Mouse (Mus musculus): Measurements from ENCODE around the gene Gal3st4. TPM values are rescaled to one million over a fixed set of nuclear protein-coding genes. Genes with fewer than 3 reads are reported as not detected.

Gal3st4 gene
- polyA plus RNA-seq, 1 experiment = 1.5 TPM

DNA sequence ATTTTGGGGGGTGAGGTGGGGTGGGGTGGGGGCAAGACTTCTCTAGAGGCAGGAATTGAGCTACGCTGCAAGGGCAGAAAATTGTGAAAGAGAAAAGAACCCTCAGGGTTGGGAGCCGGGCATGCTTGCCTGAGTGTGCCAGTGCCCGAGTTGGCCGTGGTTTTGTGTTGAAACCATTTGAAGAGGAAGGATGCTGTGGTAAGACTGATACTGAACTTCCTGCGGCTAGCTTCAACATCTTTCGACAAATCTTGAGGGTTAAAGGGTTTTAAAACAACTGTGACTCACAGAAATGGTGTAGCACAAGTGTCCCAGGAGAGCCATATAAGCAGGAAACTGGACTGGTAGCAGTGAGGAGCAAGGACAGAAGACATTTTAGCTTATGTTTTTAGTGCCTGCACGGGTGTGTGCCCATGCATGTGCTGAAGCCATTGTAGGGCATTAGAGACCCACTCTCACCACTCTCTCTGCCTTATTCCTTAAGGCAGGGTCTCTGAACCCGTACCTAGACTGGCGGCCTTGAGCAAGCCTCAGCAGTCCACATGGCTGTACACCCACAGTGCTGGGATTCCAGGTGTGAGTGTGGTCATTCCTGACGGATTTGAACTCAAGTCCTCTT, 15.6 kb downstream of the Gal3st4 start:
- DNase-seq = no peak
- no peak for TF ChIP-seq CTCF (IDR thresholded peaks at IDR 0.05; ENCODE audit: insufficient read depth, low read length)
- Histone ChIP-seq H3K4me3 (replicated peaks; ENCODE audit: extremely low read depth, low read depth, low read length) (no peak overlapping the region), H3K4me1 (ENCODE audit: control insufficient read depth, insufficient read depth, low read length) (peaks cover 8% of the 10 kb centered on the region)
- WGBS = 79% methylated on average over 10 of the region's 10 CpGs

DNA sequence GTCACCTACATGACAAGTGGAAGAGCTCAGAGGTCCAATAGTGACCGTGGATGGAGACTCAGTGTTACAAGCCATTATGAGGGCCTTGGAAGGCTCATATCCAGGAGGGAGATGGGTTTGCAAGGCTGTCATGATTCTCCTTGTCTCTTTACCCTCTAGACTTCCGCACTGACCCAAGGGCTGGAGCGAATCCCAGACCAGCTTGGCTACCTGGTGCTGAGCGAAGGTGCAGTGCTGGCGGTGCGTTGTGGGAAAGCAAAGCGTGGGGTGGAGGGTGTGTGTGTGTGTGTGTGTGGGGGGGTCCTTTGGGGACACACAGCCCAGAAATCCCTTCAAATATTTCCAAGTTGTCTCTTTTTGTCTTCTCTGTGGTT, 16.6 kb downstream of the Gal3st4 start:
- TF ChIP-seq CTCF (IDR thresholded peaks at IDR 0.05; ENCODE audit: insufficient read depth, low read length) (no peak), POLR2A (IDR thresholded peaks at IDR 0.05; ENCODE audit: borderline replicate concordance, extremely low read depth, low read depth, low read length) (no peak)
- peak overlapping the region; percentile 98 for H3K4me3 ChIP-seq (replicated peaks; ENCODE audit: extremely low read depth, low read depth, low read length)
- WGBS = 14% methylated on average over 7 of the region's 7 CpGs
- H3K4me1 ChIP-seq (ENCODE audit: control insufficient read depth, insufficient read depth, low read length) = peaks cover 8% of the 10 kb centered on the region
- no peak for DNase-seq

DNA sequence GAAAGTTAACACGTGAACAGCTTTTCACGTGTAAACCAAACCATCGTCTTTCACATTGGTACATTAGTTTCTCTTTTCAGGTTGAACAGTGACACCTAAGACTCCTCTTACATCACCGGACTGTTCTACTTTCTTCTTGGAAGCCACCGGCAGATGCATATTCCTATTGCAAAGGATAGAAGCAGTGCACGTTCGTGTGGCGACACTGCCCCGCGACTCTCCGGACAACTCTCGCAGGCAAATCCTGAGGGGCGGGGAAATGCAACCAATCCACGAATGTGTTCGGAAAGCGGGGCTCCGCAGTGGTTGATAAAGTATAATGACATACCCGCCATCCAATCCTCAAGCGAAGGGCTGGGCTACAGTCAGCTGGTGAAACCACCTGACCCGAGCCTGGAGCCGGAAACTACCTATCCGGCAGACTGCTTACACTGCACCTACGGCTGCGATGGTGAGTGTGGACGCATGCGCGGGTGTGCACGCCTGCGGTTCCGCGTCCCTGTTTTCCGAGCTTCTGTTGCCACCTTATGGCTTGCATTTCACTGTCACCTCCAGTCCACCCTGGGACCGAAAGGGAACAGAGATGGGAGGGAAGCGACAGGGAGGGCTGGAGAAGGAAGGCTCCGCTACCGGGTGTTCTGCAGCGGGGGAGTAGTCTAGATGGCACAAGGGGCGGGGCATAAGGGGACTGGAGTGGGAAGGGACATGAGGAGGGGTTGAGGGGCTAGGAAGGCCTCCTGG, 17.1 kb downstream of the Gal3st4 start, which contains the start of gene Lamtor4:
Lamtor4 (plus strand) TSS at position 130 of the 741 bp plus-strand sequence.
- DNase-seq = peak; percentile 85
- WGBS = under 1% methylated on average over 38 of the region's 38 CpGs
- TF ChIP-seq CTCF (IDR thresholded peaks at IDR 0.05; ENCODE audit: insufficient read depth, low read length) (no peak), POLR2A (IDR thresholded peaks at IDR 0.05; ENCODE audit: borderline replicate concordance, extremely low read depth, low read depth, low read length) (peak; percentile 91; the same call in 1 of the 2 replicates)
- Histone ChIP-seq H3K4me1 (ENCODE audit: control insufficient read depth, insufficient read depth, low read length) (peaks cover 8% of the 10 kb centered on the region), H3K4me3 (replicated peaks; ENCODE audit: extremely low read depth, low read depth, low read length) (peak within 1 kb of the TSS; percentile 98)

DNA sequence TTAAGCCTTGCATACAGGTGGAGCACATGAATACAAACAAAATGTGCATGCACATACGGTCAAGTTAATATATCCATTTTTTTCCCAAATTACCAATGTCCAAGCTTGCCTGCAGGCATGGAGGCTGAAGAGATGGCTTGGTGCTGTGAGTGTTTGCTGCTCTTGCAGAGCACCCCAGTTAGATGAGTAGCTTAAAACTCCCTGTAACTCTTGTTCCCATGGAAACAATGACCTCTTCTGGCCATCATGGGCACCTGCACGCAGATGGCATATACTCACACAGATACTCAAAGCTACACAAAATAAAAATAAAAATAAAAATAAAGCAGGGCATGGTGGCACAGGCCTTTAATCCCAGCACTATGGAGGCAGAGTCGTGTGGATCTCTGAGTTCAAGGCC, 19.6 kb downstream of the Gal3st4 start:
- no peak for TF ChIP-seq POLR2A (IDR thresholded peaks at IDR 0.05; ENCODE audit: borderline replicate concordance, extremely low read depth, low read depth, low read length)
- TF ChIP-seq CTCF (IDR thresholded peaks at IDR 0.05; ENCODE audit: insufficient read depth, low read length) = no peak

DNA sequence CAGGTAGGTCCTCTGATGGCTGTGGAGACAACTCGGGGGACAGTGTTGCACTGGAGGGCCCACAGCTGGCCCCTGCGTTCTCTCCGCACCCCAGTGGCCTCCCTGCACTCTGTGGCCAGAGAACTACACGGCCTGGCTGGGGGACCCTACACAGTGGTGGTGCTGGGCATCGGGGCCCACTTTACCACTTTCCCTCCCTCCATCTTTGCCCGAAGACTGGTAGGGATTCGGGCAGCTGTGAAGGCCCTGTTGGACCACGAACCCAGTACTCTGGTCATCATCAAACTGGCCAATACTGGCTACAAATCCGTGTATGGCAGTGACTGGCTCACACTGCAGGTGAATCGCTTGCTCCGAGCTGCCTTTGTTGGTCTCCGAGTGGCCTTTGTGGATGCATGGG, 21.5 kb downstream of the Gal3st4 start:
- TF ChIP-seq POLR2A (IDR thresholded peaks at IDR 0.05; ENCODE audit: borderline replicate concordance, extremely low read depth, low read depth, low read length) (no peak), CTCF (IDR thresholded peaks at IDR 0.05; ENCODE audit: insufficient read depth, low read length) (no peak)
- Histone ChIP-seq H3K4me1 (ENCODE audit: control insufficient read depth, insufficient read depth, low read length) (peaks cover 5% of the 10 kb centered on the region), H3K4me3 (replicated peaks; ENCODE audit: extremely low read depth, low read depth, low read length) (no peak overlapping the region)
- WGBS = 86% methylated on average over 12 of the region's 12 CpGs
- no peak for DNase-seq

More for the DNA sequence above, 19.6 kb downstream of the Gal3st4 start:
- WGBS = 92% methylated on average over 3 of the region's 3 CpGs
- no peak for DNase-seq
- no peak overlapping the region for H3K4me3 ChIP-seq (replicated peaks; ENCODE audit: extremely low read depth, low read depth, low read length)
- peaks cover 8% of the 10 kb centered on the region for H3K4me1 ChIP-seq (ENCODE audit: control insufficient read depth, insufficient read depth, low read length)

DNA sequence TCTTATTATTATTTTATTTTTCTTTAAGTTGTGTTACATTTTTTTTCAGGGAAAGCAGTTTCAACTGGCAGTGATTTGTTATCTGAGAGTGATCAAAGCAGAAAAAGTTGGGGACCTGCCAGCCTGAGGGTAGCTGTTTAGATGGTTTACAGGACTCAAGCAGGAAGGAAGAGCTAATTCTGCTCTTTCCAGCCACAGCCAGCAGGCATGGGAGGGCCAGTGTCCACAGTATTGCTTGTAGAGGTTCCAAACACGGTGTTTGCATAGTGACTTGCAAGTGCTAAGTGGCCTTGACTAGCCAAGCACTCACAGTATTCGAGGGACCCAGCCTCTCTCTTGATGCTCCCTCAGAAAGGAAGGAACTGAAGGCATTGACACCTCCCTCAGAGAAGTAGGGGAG, 31.1 kb downstream of the Gal3st4 start:
- WGBS = 8% methylated on average over 2 of the region's 2 CpGs
- no peak overlapping the region for H3K4me3 ChIP-seq (replicated peaks; ENCODE audit: extremely low read depth, low read depth, low read length)
- H3K4me1 ChIP-seq (ENCODE audit: control insufficient read depth, insufficient read depth, low read length) = no peaks in the 10 kb centered on the region
- DNase-seq = no peak
- TF ChIP-seq CTCF (IDR thresholded peaks at IDR 0.05; ENCODE audit: insufficient read depth, low read length) (no peak), POLR2A (IDR thresholded peaks at IDR 0.05; ENCODE audit: borderline replicate concordance, extremely low read depth, low read depth, low read length) (no peak)

DNA sequence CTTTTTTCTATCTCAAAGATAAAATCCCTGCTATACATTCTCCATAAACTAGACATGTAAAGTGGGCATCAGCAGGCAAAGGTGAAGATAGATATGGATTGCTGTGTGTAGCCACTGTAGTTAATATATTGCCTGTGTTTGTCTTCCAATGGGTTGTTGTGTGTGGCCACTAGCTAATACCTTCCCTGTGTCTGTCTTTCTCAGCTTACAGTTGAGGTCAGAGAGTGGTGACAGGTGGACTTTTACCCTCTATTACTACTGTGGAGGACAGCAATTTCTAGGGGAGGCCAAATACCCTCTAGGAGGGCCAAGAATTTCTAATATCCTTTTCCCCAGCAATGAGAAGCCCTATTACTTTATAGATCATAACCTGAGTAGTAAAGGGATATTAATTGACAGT, 38.4 kb downstream of the Gal3st4 start:
- Histone ChIP-seq H3K4me3 (replicated peaks; ENCODE audit: extremely low read depth, low read depth, low read length) (no peak overlapping the region), H3K4me1 (ENCODE audit: control insufficient read depth, insufficient read depth, low read length) (no peaks in the 10 kb centered on the region)
- DNase-seq = no peak
- TF ChIP-seq POLR2A (IDR thresholded peaks at IDR 0.05; ENCODE audit: borderline replicate concordance, extremely low read depth, low read depth, low read length) (no peak), CTCF (IDR thresholded peaks at IDR 0.05; ENCODE audit: insufficient read depth, low read length) (no peak)

DNA sequence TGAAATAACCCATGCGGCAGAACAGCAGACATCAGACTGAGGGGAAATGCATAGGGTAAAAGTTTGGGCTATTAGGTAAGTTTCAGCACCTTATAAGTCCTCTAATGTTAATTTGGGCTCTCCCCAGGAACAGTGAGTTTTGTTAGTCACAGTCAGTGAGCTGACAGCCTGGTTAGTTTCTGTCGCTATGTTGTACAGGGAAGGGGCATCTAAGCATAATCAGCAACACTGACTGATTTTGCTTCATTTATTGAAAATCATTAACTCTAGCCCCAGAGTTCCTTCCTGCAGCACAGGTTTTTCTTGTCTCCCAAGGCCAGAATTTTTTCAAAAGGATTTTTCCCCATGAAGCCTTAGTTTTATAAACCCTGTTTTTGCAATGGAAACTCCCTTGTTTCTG, 38.9 kb downstream of the Gal3st4 start:
- Histone ChIP-seq H3K4me3 (replicated peaks; ENCODE audit: extremely low read depth, low read depth, low read length) (no peak overlapping the region), H3K4me1 (ENCODE audit: control insufficient read depth, insufficient read depth, low read length) (no peaks in the 10 kb centered on the region)
- TF ChIP-seq POLR2A (IDR thresholded peaks at IDR 0.05; ENCODE audit: borderline replicate concordance, extremely low read depth, low read depth, low read length) (no peak), CTCF (IDR thresholded peaks at IDR 0.05; ENCODE audit: insufficient read depth, low read length) (no peak)
- no peak for DNase-seq
- WGBS = 86% methylated on average over 2 of the region's 2 CpGs

DNA sequence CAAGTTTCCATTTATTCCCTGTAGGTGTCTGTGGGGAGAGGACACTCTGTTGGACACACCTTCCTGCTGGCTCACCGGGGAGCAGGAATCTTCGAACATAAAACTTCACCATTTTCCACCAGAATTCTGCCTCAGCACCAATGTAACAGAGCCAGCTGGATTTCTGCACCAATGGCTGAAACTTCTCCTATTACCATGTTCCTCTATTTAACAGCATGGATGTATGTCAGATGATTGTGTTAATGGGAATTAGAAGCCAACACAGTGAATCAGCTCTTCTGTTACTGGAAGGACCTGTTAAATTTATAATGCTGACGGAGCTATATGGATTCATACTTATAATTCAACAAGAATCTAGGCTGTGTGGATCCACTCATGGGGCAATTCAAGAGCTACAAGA, 43.1 kb downstream of the Gal3st4 start:
- 75% methylated on average over 3 of the region's 3 CpGs for WGBS
- no peaks in the 10 kb centered on the region for H3K4me1 ChIP-seq (ENCODE audit: control insufficient read depth, insufficient read depth, low read length)
- no peak for DNase-seq
- H3K4me3 ChIP-seq (replicated peaks; ENCODE audit: extremely low read depth, low read depth, low read length) = no peak overlapping the region
- TF ChIP-seq POLR2A (IDR thresholded peaks at IDR 0.05; ENCODE audit: borderline replicate concordance, extremely low read depth, low read depth, low read length) (no peak), CTCF (IDR thresholded peaks at IDR 0.05; ENCODE audit: insufficient read depth, low read length) (no peak)

DNA sequence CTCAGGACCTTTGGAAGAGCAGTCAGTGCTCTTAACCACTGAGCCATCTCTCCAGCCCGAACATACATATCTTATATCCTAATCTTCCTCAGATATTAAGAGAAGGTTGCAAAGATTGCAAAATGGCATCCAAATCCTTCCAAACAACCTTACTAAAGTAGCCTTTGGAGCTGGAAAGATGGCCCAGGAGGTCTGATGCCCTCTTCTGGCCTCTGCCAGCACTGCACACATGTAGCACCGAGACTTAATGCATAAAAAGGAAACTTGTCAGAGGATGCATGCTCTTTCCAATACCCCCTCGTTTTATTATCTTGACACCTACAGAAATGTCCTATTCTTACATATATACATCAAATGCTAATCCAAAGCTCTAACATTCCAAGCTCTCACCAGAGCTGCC, 44.6 kb downstream of the Gal3st4 start:
- WGBS = 47% methylated on average over 3 of the region's 3 CpGs
- no peak for TF ChIP-seq POLR2A (IDR thresholded peaks at IDR 0.05; ENCODE audit: borderline replicate concordance, extremely low read depth, low read depth, low read length)
- TF ChIP-seq CTCF (IDR thresholded peaks at IDR 0.05; ENCODE audit: insufficient read depth, low read length) = peak; percentile 62
- peak; percentile 17 for DNase-seq
- no peaks in the 10 kb centered on the region for H3K4me1 ChIP-seq (ENCODE audit: control insufficient read depth, insufficient read depth, low read length)
- H3K4me3 ChIP-seq (replicated peaks; ENCODE audit: extremely low read depth, low read depth, low read length) = no peak overlapping the region

Data from lung, adult 2 months (tissue).